Mouse (Mus musculus): ENCODE data around the gene 4930516K23Rik. TPM values are rescaled to one million over a fixed set of nuclear protein-coding genes. Genes with fewer than 3 reads are reported as not detected.

4930516K23Rik gene
- total RNA-seq (2015; ENCODE audit: low replicate concordance) (not detected in 2 replicates), total RNA-seq (2017; ENCODE audit: low replicate concordance) (not detected in 2 replicates)

DNA sequence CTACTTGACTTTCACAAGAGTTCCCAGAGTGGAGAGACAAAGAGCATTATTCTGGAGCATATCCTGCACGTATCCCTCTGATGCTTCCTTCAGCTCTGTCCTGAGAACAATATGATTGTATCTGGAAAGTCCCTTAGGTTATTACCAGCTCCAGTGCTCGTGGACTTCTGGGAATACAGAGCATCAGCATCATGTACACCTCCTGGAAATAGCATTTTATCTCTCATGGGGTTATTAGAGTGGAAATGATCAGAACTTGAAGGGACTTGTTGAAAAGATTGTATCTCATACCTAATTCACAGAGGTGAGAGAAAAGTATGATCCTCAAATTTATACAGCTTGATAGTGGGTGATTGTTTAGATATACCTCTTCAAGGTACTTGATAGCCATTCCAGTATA is at the start of gene 4930516K23Rik:
4930516K23Rik (minus strand) TSS at position 101 of the 400 bp plus-strand sequence.
- no peak for ATAC-seq (replicated peaks; ENCODE audit: low FRiP score, poor library complexity, severe bottlenecking)

DNA sequence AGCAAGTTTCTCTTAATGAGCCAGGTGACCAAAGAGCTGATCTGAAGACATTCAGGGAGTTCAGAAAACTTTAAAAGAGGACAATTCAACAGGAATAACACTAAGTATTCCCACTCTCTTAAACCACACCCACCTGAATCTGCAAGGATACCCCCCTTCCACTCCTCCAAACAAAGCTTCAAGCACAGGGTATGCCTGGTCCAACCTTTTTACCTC is 43.4 kb upstream of the 4930516K23Rik start, which contains the start of gene Olfr646:
Olfr646 (plus strand) TSS at position 117 of the 216 bp plus-strand sequence.
- no peak for ATAC-seq (replicated peaks; ENCODE audit: low FRiP score, poor library complexity, severe bottlenecking)

DNA sequence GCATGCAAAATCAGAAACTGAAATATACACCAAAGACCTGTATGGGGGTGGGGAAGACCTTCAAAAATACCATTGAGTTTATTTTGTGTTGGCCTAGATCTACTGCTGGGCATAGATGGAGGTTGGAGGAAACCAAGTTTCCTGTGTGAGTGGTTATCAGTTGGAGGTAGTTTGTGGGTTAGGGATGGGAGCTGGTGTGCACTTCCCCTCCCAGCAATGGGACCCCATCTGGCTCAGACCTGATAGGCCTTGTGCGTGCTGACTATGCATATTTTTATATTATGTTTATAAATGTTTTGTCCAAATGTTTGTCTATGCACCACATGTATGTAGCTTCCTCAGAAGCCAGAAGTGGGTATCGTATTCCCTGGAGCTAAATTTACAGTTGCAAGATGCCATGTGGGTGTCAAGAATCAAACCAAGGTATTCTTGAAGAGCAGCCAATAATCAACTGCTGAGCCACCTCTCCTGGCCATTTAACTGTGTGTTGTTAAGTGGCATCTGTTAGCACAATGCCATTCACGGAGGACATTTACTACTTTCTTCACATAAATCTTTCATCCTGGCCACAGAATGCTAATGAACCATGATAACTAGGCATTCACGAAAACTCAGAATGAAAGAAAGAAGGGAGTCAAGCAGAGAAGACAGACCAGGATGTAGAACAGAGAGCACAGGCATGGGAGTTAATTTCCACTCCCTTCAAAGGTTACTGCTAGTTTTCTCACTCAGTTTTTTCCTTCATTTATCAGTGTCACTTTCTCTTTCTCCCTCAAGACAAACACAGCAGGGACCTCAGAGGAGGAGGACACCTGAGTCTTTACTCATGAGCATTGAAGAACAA is 42.9 kb upstream of the 4930516K23Rik start:
- ATAC-seq (replicated peaks; ENCODE audit: low FRiP score, poor library complexity, severe bottlenecking) = no peak

DNA sequence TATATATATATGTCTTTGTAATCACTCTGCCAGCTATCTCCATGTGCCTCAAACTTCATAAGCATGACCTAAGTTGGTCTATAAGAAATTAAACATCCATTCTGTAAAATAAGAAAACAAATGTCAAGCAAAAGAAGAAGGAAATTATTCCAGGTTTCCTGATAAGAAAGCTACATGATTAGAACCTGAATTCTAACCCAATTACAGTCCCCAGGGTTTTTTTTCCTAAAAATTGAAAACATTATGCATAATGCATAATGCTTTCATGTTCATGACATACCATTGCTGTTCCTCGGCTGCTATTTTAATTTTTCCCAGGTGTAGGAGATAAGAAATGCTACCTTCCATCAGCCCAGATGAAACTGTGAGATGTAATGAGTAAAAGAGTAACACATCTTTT is 24.1 kb upstream of the 4930516K23Rik start, which contains the start of gene Olfr645:
Olfr645 (minus strand) TSS at position 101 of the 400 bp plus-strand sequence.
- no peak for ATAC-seq (replicated peaks; ENCODE audit: low FRiP score, poor library complexity, severe bottlenecking)

- ATAC-seq (replicated peaks; ENCODE audit: low FRiP score, poor library complexity, severe bottlenecking) = no peak
Measured at GRCm38 (mm10) chr7:104071769-104072168, 10.5 kb upstream of the 4930516K23Rik start, which contains the start of gene Olfr644. TSS of gene Olfr644 (minus strand) at chr7:104071869.

GRCm38 (mm10) chr7:104059215-104059614 is 2.0 kb downstream of the 4930516K23Rik start:
- no peak for ATAC-seq (replicated peaks; ENCODE audit: low FRiP score, poor library complexity, severe bottlenecking)

- no peak for ATAC-seq (replicated peaks; ENCODE audit: low FRiP score, poor library complexity, severe bottlenecking)
Measured at GRCm38 (mm10) chr7:104052566-104052965, 8.7 kb downstream of the 4930516K23Rik start, which contains the start of gene Olfr642. TSS of gene Olfr642 (minus strand) at chr7:104052666.

DNA sequence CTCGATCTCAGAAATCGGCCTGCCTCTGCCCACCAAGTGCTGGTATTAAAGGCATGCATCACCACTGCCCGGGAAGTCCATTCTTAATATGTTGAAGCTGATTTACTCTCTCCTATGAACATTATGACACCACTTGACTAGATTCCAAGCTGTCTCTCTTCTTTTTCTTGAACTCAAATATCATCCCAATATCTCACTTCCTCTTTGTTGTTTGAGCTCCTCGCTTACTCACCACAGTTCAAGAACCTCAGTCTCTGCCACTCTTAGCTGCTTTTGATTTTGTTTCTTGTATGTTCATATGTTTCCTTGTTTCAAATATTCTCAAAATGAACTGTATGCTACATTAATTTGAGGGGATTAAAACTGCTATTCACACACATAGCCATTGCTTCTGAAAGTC is 10.5 kb downstream of the 4930516K23Rik start:
- ATAC-seq (replicated peaks; ENCODE audit: low FRiP score, poor library complexity, severe bottlenecking) = no peak

DNA sequence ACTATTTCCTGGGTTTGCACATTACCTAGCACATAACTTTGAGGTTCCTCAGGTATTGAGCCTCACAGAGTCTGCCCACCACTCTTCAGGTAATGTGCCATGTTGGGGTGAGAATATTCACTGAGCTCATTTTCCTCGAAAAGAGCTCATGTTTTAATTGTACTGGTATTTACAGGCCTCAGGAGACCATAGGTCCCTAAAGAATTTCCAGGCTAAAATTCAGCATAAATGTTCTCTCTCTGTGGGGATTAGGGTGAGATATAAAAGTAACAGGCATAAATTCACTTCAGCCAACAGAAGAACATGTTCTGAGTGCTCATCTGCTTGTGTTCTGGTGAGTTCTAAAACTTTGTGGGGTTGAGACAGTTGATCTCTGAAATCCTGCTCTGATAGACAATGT is 26.1 kb downstream of the 4930516K23Rik start, which contains the start of gene Olfr641:
Olfr641 (plus strand) TSS at position 301 of the 400 bp plus-strand sequence.
- no peak for ATAC-seq (replicated peaks; ENCODE audit: low FRiP score, poor library complexity, severe bottlenecking)

DNA sequence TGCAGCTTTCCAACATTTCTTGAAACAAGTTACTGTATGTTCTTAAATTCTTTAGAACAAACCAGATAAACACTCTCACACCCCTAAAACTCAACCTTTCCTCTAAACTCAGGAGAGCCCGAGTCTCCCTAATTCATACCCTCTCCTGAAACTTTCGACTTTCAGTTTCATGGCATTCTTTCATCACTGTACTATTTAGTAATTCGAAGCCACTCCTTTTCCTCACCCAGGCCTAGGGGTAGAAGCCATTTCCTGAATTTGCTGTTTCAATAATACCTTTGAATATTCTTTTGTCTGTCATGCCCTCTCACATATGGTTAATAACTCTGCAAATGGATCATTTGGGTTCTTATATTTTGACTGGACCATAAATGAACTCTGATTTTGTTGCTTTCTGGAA is 34.3 kb downstream of the 4930516K23Rik start:
- ATAC-seq (replicated peaks; ENCODE audit: low FRiP score, poor library complexity, severe bottlenecking) = no peak

- no peak for ATAC-seq (replicated peaks; ENCODE audit: low FRiP score, poor library complexity, severe bottlenecking)
Measured at GRCm38 (mm10) chr7:104025473-104025872, 35.8 kb downstream of the 4930516K23Rik start, which contains the start of gene Olfr640. TSS of gene Olfr640 (minus strand) at chr7:104025573.

- ATAC-seq (replicated peaks; ENCODE audit: low FRiP score, poor library complexity, severe bottlenecking) = no peak
Measured at GRCm38 (mm10) chr7:104021651-104022050, 39.6 kb downstream of the 4930516K23Rik start.

GRCm38 (mm10) chr7:104018953-104019352 is 42.3 kb downstream of the 4930516K23Rik start:
- ATAC-seq (replicated peaks; ENCODE audit: low FRiP score, poor library complexity, severe bottlenecking) = no peak

GRCm38 (mm10) chr7:104017203-104017602 is 44.0 kb downstream of the 4930516K23Rik start, which contains the start of gene Olfr639:
TSS of gene Olfr639 (minus strand) at chr7:104017303.
- no peak for ATAC-seq (replicated peaks; ENCODE audit: low FRiP score, poor library complexity, severe bottlenecking)

Other genes with a start within 250 kb of the 4930516K23Rik start
- 39,556 and 40,045 TPM in 2 replicates for gene Hbb-bt, start 247.4 kb downstream of the 4930516K23Rik start, total RNA-seq (2015; ENCODE audit: low replicate concordance)
- gene Hbb-bt, start 247.4 kb downstream of the 4930516K23Rik start, total RNA-seq (2017; ENCODE audit: low replicate concordance) = 14,681 and 15,230 TPM in 2 replicates
- gene Hbb-bs, start 233.3 kb downstream of the 4930516K23Rik start, total RNA-seq (2015; ENCODE audit: low replicate concordance) = 179,259 and 187,171 TPM in 2 replicates
- gene Hbb-bs, start 233.3 kb downstream of the 4930516K23Rik start, total RNA-seq (2017; ENCODE audit: low replicate concordance) = 69,583 and 76,927 TPM in 2 replicates
- gene Hbb-bh2, start 220.9 kb downstream of the 4930516K23Rik start, total RNA-seq (2015; ENCODE audit: low replicate concordance) = not detected in 2 replicates
- 1.0 and 4.6 TPM in 2 replicates for gene Hbb-bh2, start 220.9 kb downstream of the 4930516K23Rik start, total RNA-seq (2017; ENCODE audit: low replicate concordance)
- not detected in 2 replicates for gene Hbb-bh1, start 218.3 kb downstream of the 4930516K23Rik start, total RNA-seq (2015; ENCODE audit: low replicate concordance)
- not detected in 2 replicates for gene Hbb-bh1, start 218.3 kb downstream of the 4930516K23Rik start, total RNA-seq (2017; ENCODE audit: low replicate concordance)
- gene Hbb-y, start 208.2 kb downstream of the 4930516K23Rik start, total RNA-seq (2015; ENCODE audit: low replicate concordance) = 2.9 and 8.6 TPM in 2 replicates
- not detected in 2 replicates for gene Hbb-y, start 208.2 kb downstream of the 4930516K23Rik start, total RNA-seq (2017; ENCODE audit: low replicate concordance)
- not detected in 2 replicates for gene Olfr66, start 175.2 kb downstream of the 4930516K23Rik start, total RNA-seq (2015; ENCODE audit: low replicate concordance)
- not detected in 2 replicates for gene Olfr66, start 175.2 kb downstream of the 4930516K23Rik start, total RNA-seq (2017; ENCODE audit: low replicate concordance)
- gene Olfr64, start 167.0 kb downstream of the 4930516K23Rik start, total RNA-seq (2015; ENCODE audit: low replicate concordance) = not detected in 2 replicates
- gene Olfr64, start 167.0 kb downstream of the 4930516K23Rik start, total RNA-seq (2017; ENCODE audit: low replicate concordance) = 0.14 and 0.34 TPM in 2 replicates
- not detected in 2 replicates for gene Olfr65, start 158.0 kb downstream of the 4930516K23Rik start, total RNA-seq (2015; ENCODE audit: low replicate concordance)
- gene Olfr65, start 158.0 kb downstream of the 4930516K23Rik start, total RNA-seq (2017; ENCODE audit: low replicate concordance) = 0.28 TPM in 1 of 2 replicates, not detected in the other
- gene Olfr631, start 132.6 kb downstream of the 4930516K23Rik start, total RNA-seq (2015; ENCODE audit: low replicate concordance) = 1.0 TPM in 1 of 2 replicates, not detected in the other
- gene Olfr631, start 132.6 kb downstream of the 4930516K23Rik start, total RNA-seq (2017; ENCODE audit: low replicate concordance) = 2.1 TPM in 1 of 2 replicates, not detected in the other
- gene Olfr632, start 127.1 kb downstream of the 4930516K23Rik start, total RNA-seq (2015; ENCODE audit: low replicate concordance) = not detected in 2 replicates
- gene Olfr632, start 127.1 kb downstream of the 4930516K23Rik start, total RNA-seq (2017; ENCODE audit: low replicate concordance) = 1.7 TPM in 1 of 2 replicates, not detected in the other
- not detected in 2 replicates for gene Olfr633, start 117.0 kb downstream of the 4930516K23Rik start, total RNA-seq (2015; ENCODE audit: low replicate concordance)
- gene Olfr633, start 117.0 kb downstream of the 4930516K23Rik start, total RNA-seq (2017; ENCODE audit: low replicate concordance) = not detected in 2 replicates
- gene Olfr635, start 90.3 kb downstream of the 4930516K23Rik start, total RNA-seq (2015; ENCODE audit: low replicate concordance) = not detected in 2 replicates
- 0.09 and 0.14 TPM in 2 replicates for gene Olfr635, start 90.3 kb downstream of the 4930516K23Rik start, total RNA-seq (2017; ENCODE audit: low replicate concordance)
- gene Olfr638, start 62.7 kb downstream of the 4930516K23Rik start, total RNA-seq (2015; ENCODE audit: low replicate concordance) = not detected in 2 replicates
- not detected in 2 replicates for gene Olfr638, start 62.7 kb downstream of the 4930516K23Rik start, total RNA-seq (2017; ENCODE audit: low replicate concordance)
- gene Olfr639, start 44.1 kb downstream of the 4930516K23Rik start, total RNA-seq (2015; ENCODE audit: low replicate concordance) = not detected in 2 replicates
- 0.09 and 0.14 TPM in 2 replicates for gene Olfr639, start 44.1 kb downstream of the 4930516K23Rik start, total RNA-seq (2017; ENCODE audit: low replicate concordance)
- not detected in 2 replicates for gene Olfr640, start 35.9 kb downstream of the 4930516K23Rik start, total RNA-seq (2015; ENCODE audit: low replicate concordance)
- gene Olfr640, start 35.9 kb downstream of the 4930516K23Rik start, total RNA-seq (2017; ENCODE audit: low replicate concordance) = not detected in 2 replicates
- gene Olfr641, start 26.0 kb downstream of the 4930516K23Rik start, total RNA-seq (2015; ENCODE audit: low replicate concordance) = not detected in 2 replicates
- 0.98 TPM in 1 of 2 replicates, not detected in the other for gene Olfr641, start 26.0 kb downstream of the 4930516K23Rik start, total RNA-seq (2017; ENCODE audit: low replicate concordance)
- not detected in 2 replicates for gene Olfr642, start 8.8 kb downstream of the 4930516K23Rik start, total RNA-seq (2015; ENCODE audit: low replicate concordance)
- gene Olfr642, start 8.8 kb downstream of the 4930516K23Rik start, total RNA-seq (2017; ENCODE audit: low replicate concordance) = 0.14 TPM in 1 of 2 replicates, not detected in the other
- not detected in 2 replicates for gene Olfr644, start 10.4 kb upstream of the 4930516K23Rik start, total RNA-seq (2015; ENCODE audit: low replicate concordance)
- gene Olfr644, start 10.4 kb upstream of the 4930516K23Rik start, total RNA-seq (2017; ENCODE audit: low replicate concordance) = not detected in 2 replicates
- not detected in 2 replicates for gene Olfr645, start 24.0 kb upstream of the 4930516K23Rik start, total RNA-seq (2015; ENCODE audit: low replicate concordance)
- gene Olfr645, start 24.0 kb upstream of the 4930516K23Rik start, total RNA-seq (2017; ENCODE audit: low replicate concordance) = not detected in 2 replicates
- gene Olfr646, start 43.4 kb upstream of the 4930516K23Rik start, total RNA-seq (2015; ENCODE audit: low replicate concordance) = not detected in 2 replicates
- gene Olfr646, start 43.4 kb upstream of the 4930516K23Rik start, total RNA-seq (2017; ENCODE audit: low replicate concordance) = not detected in 2 replicates
- gene Ubqln5, start 68.4 kb upstream of the 4930516K23Rik start, total RNA-seq (2015; ENCODE audit: low replicate concordance) = not detected in 2 replicates
- not detected in 2 replicates for gene Ubqln5, start 68.4 kb upstream of the 4930516K23Rik start, total RNA-seq (2017; ENCODE audit: low replicate concordance)
- not detected in 2 replicates for gene Olfr643, start 76.0 kb upstream of the 4930516K23Rik start, total RNA-seq (2015; ENCODE audit: low replicate concordance)
- not detected in 2 replicates for gene Olfr643, start 76.0 kb upstream of the 4930516K23Rik start, total RNA-seq (2017; ENCODE audit: low replicate concordance)
- gene Ubqln3, start 81.8 kb upstream of the 4930516K23Rik start, total RNA-seq (2015; ENCODE audit: low replicate concordance) = not detected in 2 replicates
- not detected in 2 replicates for gene Ubqln3, start 81.8 kb upstream of the 4930516K23Rik start, total RNA-seq (2017; ENCODE audit: low replicate concordance)
- gene Ubqlnl, start 89.1 kb upstream of the 4930516K23Rik start, total RNA-seq (2015; ENCODE audit: low replicate concordance) = not detected in 2 replicates
- not detected in 2 replicates for gene Ubqlnl, start 89.1 kb upstream of the 4930516K23Rik start, total RNA-seq (2017; ENCODE audit: low replicate concordance)
- gene Olfm5, start 103.4 kb upstream of the 4930516K23Rik start, total RNA-seq (2015; ENCODE audit: low replicate concordance) = not detected in 2 replicates
- gene Olfm5, start 103.4 kb upstream of the 4930516K23Rik start, total RNA-seq (2017; ENCODE audit: low replicate concordance) = 0.34 TPM in 1 of 2 replicates, not detected in the other
- 1.5 and 2.1 TPM in 2 replicates for gene Olfr648, start 121.9 kb upstream of the 4930516K23Rik start, total RNA-seq (2015; ENCODE audit: low replicate concordance)
- gene Olfr648, start 121.9 kb upstream of the 4930516K23Rik start, total RNA-seq (2017; ENCODE audit: low replicate concordance) = 0.14 and 0.60 TPM in 2 replicates
- not detected in 2 replicates for gene Olfr649, start 134.5 kb upstream of the 4930516K23Rik start, total RNA-seq (2015; ENCODE audit: low replicate concordance)
- gene Olfr649, start 134.5 kb upstream of the 4930516K23Rik start, total RNA-seq (2017; ENCODE audit: low replicate concordance) = not detected in 2 replicates
- gene Trim6, start 157.3 kb upstream of the 4930516K23Rik start, total RNA-seq (2015; ENCODE audit: low replicate concordance) = not detected in 2 replicates
- gene Trim6, start 157.3 kb upstream of the 4930516K23Rik start, total RNA-seq (2017; ENCODE audit: low replicate concordance) = 0.09 and 0.56 TPM in 2 replicates
- gene Trim34a, start 183.0 kb upstream of the 4930516K23Rik start, total RNA-seq (2015; ENCODE audit: low replicate concordance) = 19.8 and 23.4 TPM in 2 replicates
- gene Trim34a, start 183.0 kb upstream of the 4930516K23Rik start, total RNA-seq (2017; ENCODE audit: low replicate concordance) = 21.4 and 27.9 TPM in 2 replicates
- gene Trim5, start 226.6 kb upstream of the 4930516K23Rik start, total RNA-seq (2015; ENCODE audit: low replicate concordance) = 3.8 and 8.6 TPM in 2 replicates
- gene Trim5, start 226.6 kb upstream of the 4930516K23Rik start, total RNA-seq (2017; ENCODE audit: low replicate concordance) = 0.28 and 2.8 TPM in 2 replicates

All from erythroblast, adult 5-6 weeks (primary cell).